Mouse (Mus musculus): Measurements from ENCODE around the gene Pif1. TPM values are rescaled to one million over a fixed set of nuclear protein-coding genes. Genes with fewer than 3 reads are reported as not detected.

Gene Pif1
- 1.4 TPM in 2 replicates for polyA plus RNA-seq (2015; fragmentation: Nextera tagmentation; extraction: Ambion mirVana)

GRCm38 (mm10) chr9:65586406-65587269 lies at the start of gene Pif1:
Gene Pif1 (plus strand): TSS chr9:65587160.

GRCm38 (mm10) chr9:65579781-65580371 lies 7.1 kb upstream of the Pif1 start, which contains the start of gene Plekho2:
Gene Plekho2 (minus strand): TSS chr9:65580040.

GRCm38 (mm10) chr9:65629025-65629766 lies 42.2 kb downstream of the Pif1 start, which contains the start of gene Rbpms2:
Gene Rbpms2 (plus strand): TSS chr9:65629648.

Other genes starting within 250 kb of the Pif1 start
- gene Pdcd7, start 241.1 kb upstream of the Pif1 start, polyA plus RNA-seq (2015; fragmentation: Nextera tagmentation; extraction: Ambion mirVana): 13.2 and 15.3 TPM in 2 replicates
- 3.8 and 5.0 TPM in 2 replicates for gene Ubap1l, start 226.1 kb upstream of the Pif1 start, polyA plus RNA-seq (2015; fragmentation: Nextera tagmentation; extraction: Ambion mirVana)
- gene Kbtbd13, start 195.5 kb upstream of the Pif1 start, polyA plus RNA-seq (2015; fragmentation: Nextera tagmentation; extraction: Ambion mirVana): 0.22 and 0.69 TPM in 2 replicates
- 4.3 and 5.9 TPM in 2 replicates for gene Rasl12, start 188.7 kb upstream of the Pif1 start, polyA plus RNA-seq (2015; fragmentation: Nextera tagmentation; extraction: Ambion mirVana)
- gene Slc51b, start 164.2 kb upstream of the Pif1 start, polyA plus RNA-seq (2015; fragmentation: Nextera tagmentation; extraction: Ambion mirVana): not detected in 2 replicates
- 19.6 and 20.9 TPM in 2 replicates for gene Mtfmt, start 151.4 kb upstream of the Pif1 start, polyA plus RNA-seq (2015; fragmentation: Nextera tagmentation; extraction: Ambion mirVana)
- 76.2 and 82.0 TPM in 2 replicates for gene Spg21, start 126.2 kb upstream of the Pif1 start, polyA plus RNA-seq (2015; fragmentation: Nextera tagmentation; extraction: Ambion mirVana)
- 0.65 and 1.1 TPM in 2 replicates for gene Ankdd1a, start 67.0 kb upstream of the Pif1 start, polyA plus RNA-seq (2015; fragmentation: Nextera tagmentation; extraction: Ambion mirVana)
- 5.6 and 6.4 TPM in 2 replicates for gene Plekho2, start 7.1 kb upstream of the Pif1 start, polyA plus RNA-seq (2015; fragmentation: Nextera tagmentation; extraction: Ambion mirVana)
- gene Rbpms2, start 42.5 kb downstream of the Pif1 start, polyA plus RNA-seq (2015; fragmentation: Nextera tagmentation; extraction: Ambion mirVana): 3.1 and 3.3 TPM in 2 replicates
- gene Oaz2, start 80.8 kb downstream of the Pif1 start, polyA plus RNA-seq (2015; fragmentation: Nextera tagmentation; extraction: Ambion mirVana): 321 and 378 TPM in 2 replicates
- gene Zfp609, start 240.4 kb downstream of the Pif1 start, polyA plus RNA-seq (2015; fragmentation: Nextera tagmentation; extraction: Ambion mirVana): 6.0 and 6.6 TPM in 2 replicates

Measured in neural tube, postnatal 0 days (tissue).